Mouse (Mus musculus): ENCODE results near the gene Bcl2l14.

DNA sequence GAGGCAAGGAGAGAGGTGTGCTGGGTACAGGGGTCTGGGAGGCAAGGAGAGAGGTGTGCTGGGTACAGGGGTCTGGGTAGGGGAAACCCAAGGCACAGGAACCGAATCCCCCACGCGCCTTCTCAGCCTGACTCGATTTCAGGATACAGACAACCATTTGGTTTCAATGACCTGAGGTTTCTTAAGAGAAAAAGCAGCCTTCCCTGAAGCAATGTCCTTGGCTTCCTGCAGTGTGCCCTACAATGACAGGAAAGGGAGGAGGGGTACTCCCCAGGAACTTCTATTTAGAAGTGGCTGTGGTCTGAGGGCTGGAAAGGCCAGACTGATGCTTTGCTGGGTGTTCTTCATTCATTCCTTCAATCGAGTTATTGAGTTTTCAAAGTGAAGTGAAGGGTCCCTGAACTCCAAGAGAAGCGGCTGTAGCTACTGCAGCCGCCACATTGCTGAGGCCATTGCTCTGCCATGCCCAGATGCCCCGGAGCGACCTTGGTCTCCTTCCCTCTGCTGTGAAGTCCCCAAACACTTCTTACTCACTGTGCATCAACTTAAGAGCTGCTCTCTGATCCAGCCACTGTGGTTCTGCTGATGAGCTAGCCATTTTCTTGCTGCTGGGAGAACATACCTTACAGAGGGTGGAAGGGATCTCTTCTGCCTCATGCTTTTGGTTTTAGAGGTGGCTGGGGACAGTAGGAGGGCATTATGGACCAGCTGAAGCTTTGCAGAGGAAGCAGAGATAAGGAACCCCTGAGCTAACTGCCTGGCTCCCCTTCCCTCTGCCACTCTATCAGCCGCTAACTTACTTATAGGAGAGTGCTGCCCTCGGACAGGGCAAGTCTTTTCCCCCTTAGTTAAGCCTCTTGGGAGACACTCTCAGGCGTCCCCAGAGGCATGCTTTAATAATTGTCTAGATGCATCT, 28.5 kb upstream of the Bcl2l14 start:
- TF ChIP-seq CTCF (IDR thresholded peaks at IDR 0.05; ENCODE audit: low read depth, low read length), result no peak
- TF ChIP-seq POLR2A (IDR thresholded peaks at IDR 0.05; ENCODE audit: borderline replicate concordance, low read depth, low read length), result no peak

Measured in bone marrow macrophage, adult 2 months (primary cell).